Mouse (Mus musculus): ENCODE measurements at regions not wholly inside any gene's neighbourhood (a gene's known extent, or its start where the extent isn't known, plus 50 kb on each side); places are given as distances from the start of the nearest gene placed in this dataset.
"Not testable (repeated sequence)": the region's sequence is repeated elsewhere in the genome, so short reads cannot be mapped to it uniquely, and the experiment has no call there.

DNA sequence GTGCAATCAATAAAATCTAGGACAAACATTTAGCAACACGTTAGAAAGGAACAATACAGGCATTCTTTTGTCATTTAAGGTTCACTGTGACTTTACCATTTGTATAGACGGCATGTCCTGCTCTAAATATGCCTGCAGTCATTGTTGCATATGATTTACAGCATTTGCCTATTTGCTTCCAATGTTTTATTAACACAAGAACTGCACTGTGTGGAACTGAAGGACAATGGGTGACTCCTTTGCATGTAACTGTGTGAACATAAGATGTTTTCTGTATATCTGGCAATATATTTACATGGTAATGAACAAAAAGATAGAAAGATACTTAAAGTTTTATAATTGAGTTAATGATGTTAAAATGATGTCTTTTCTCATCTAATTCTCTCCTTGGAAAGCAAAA is 57.1 kb downstream of the Pou4f1 start:
- DNase-seq (ENCODE audit: low read depth, low spot score), result no peak

DNA sequence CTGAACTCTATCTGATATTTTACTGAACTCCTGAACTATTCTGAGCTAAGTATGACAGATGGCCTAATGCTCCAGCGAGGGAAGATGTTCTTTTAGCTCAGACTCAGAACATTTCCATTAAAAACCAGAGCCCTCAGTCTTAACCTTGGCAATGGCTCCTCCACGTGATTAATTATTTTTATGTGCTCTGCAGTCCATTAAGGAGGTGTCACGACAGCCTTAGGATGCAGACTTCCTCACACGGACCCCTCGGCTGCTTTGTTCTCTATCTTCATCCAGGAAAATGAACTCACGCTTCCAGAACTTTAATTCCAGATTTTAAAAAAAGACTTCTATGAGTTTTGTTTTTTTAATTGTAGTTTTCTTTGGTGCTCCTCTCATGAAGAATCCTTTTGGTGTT is 57.5 kb downstream of the Pou4f1 start:
- DNase-seq (ENCODE audit: low read depth, low spot score), result no peak

DNA sequence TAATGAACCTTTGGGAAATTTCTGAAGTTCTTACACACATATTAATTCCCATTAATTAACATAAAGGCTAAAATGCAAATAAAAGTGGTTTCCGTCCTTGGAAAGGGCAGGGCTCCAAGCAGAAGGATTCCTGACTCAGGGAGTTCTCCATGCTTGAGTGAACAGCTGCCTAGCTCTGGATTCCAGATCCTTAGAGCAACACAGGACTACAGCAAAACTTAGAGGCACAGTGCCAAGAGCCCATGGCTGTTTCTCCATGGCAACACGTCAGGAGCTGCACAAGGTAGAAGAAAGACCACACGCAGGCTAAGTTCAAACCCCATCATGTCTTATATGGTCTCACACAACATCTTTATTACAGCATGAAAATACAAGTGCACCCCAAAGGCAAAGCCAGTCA is 61.7 kb downstream of the Pou4f1 start:
- no peak for DNase-seq (ENCODE audit: low read depth, low spot score)

DNA sequence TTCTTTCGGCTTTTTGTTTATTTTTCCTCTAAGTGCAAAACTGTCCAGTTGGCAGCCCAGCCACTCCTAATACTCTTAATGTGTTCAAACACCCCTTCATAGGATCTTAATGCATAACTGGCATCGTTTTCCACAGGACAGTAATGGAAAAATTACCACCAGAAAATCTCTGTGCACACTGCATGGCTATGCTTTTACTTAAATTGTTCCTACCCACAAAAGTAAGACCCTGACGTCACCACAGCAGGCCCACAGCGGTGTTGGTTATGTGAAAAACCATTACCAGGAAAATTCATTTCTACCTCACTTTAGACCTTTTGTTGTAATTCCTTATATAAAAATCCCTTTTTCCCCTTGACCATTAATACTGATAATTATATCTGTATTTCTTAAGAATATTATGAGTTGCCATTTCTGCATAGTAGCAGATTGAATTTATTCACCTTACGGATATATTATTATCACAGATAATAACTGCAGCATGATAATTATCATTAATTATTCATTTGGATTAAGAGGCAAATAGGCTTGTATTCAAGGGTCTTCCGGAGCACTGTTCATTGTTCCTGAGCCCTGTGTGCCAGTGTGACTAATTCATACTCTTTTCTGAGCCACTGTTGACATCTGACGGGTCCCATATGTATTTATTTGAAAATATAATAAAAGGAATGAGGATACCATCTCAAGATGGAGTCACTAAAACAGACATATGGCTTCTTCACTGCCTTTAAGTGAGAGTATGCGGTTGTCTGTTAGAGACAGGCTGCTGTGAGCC is 78.3 kb downstream of the Pou4f1 start:
- DNase-seq (ENCODE audit: low read depth, low spot score), result no peak

DNA sequence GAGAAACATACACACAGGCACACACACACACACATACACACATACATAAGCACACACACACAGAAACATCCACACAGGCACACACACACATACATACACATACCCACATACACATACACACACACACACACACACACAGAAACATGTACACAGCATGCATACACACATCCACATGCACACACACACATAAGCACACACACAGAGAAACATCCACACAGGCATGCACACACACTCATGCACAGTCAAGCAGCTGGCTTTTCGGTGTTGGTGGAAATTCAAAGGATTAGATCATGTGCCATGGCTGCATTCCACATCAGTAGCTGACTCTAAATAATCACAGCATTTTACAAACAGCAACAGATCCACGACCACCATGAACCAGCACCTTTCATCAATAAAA is 78.9 kb downstream of the Pou4f1 start:
- no peak for DNase-seq (ENCODE audit: low read depth, low spot score)

DNA sequence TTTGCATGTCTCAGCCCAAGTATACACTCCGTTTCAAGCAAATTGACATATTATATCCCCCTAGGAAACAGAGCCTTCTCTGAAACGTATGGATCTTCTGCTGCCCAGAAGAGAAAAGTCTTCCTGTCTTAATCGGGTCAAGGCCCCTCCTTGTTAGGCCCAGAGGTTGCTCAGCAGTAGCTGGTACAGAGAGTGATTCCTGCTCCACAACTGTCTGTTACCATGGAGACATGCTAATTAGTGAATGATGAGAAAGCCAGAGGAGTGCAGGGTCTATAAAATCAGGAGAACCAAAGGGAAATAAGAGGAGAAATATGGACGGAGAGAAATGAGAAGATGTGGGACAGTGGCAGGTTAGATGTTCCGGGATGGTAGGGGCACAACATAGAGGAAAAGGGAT is 86.8 kb downstream of the Pou4f1 start:
- no peak for DNase-seq (ENCODE audit: low read depth, low spot score)

DNA sequence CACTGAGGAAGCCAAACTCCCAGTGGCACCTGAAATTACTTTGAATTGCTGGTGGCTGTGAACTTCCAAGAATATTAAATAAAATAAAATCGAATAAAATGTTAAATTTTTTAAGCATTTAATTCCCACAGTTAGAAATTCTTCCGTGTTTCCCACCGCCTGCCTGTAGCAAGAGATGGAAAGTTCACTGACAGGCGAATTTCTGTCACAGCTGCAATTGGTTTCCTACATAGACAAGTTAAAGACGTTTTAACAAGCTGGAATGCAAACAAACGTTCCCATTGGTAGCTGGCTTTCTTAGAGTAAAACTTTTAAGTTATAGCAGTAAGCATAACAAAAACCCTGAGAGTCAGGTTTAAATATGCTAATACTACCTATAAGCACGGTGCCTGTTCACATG is 95.0 kb downstream of the Pou4f1 start:
- DNase-seq (ENCODE audit: low read depth, low spot score), result no peak

DNA sequence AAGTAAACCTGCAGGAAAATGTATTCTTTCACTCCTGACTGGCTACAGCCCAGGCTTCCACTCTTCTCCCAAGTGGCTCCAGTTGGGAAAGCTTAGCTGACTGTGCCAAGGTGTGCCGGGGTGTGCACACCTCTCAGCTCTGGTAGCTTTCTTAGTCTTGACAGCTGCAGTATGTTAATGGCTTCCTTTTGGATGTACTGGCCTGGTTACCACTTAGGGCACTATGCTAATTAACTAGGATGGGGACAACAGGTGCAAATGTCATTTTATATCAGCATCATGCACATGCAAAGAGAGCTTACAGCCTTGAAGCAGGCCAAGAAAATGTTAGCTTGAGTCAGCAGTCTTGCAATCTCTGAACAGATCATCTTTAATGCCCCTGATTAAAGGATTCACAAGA is 111.2 kb downstream of the Pou4f1 start:
- no peak for DNase-seq (ENCODE audit: low read depth, low spot score)

DNA sequence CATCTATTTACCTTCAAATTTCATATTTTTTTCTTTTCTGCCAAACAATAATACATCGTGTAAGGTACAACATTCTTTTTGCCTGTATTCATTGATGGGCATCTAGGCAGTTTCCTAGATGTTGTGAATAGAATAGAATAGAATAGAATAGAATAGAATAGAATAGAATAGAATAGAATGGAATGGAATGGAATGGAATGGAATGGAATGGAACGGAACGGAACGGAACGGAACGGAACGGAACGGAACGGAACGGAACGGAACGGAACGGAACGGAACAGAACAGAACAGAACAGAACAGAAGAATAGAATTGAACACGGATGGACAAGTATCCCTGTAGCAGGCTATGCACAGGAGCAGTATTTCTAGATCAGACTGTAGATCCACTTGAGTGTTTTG is 131.0 kb downstream of the Pou4f1 start:
- DNase-seq (ENCODE audit: low read depth, low spot score), result not testable (repeated sequence)

DNA sequence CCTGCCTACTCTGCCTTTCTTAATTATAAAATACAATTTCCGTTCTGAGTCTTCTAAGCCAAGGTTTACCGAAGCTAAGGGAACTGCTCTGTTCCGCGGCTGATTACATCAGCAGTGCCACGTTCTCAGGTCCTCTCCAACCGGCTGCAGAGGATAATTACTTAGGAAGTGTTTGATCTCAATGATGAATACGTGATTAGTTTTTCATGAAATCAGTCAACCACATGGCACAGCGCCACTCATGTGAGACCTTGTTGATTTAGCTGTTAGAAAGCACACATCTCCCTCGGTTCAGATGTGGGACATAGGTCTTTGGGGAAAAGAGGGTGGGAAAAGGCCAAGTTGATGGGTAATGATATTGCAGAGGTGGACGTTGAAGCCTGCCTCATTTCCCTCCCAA is 141.7 kb downstream of the Pou4f1 start:
- DNase-seq (ENCODE audit: low read depth, low spot score), result no peak

DNA sequence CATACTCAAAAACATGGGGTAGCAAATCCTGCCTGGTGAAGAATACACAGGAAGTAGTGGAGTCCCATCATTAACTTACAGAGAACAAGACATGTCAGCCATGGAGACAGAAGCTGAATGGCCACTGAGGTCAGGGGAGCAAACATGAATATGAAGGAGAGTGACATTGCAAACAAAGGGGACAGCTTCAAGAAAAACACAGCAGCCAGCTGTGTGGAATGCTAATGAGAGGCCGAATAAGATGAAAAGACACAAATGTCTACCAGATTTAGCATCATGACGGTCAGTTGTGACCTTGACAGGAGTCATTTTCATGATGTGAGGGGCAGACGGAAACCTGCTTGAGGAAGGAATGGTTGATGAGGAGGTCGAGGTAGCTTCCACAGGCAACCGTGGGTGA is 167.7 kb downstream of the Pou4f1 start:
- no peak for DNase-seq (ENCODE audit: low read depth, low spot score)

DNA sequence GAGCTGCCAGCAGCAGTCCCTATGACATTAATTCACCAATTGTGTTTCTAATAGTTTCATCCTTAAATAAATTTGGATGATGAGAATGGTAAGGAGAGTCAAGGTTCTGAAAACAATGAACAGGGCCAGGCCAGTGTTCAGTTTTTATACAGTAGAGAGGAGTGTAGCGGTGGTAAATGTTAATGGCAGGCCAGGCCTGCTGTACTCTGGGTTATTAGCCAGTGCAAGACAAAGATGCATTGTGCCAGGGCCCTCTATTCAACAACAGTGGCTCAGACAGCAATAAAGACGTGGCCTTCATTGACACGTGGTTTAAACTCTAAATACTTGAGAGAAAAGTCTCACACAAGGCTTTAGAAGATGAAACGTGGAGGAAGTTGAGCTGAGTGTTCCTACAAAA is 169.5 kb downstream of the Pou4f1 start:
- no peak for DNase-seq (ENCODE audit: low read depth, low spot score)

DNA sequence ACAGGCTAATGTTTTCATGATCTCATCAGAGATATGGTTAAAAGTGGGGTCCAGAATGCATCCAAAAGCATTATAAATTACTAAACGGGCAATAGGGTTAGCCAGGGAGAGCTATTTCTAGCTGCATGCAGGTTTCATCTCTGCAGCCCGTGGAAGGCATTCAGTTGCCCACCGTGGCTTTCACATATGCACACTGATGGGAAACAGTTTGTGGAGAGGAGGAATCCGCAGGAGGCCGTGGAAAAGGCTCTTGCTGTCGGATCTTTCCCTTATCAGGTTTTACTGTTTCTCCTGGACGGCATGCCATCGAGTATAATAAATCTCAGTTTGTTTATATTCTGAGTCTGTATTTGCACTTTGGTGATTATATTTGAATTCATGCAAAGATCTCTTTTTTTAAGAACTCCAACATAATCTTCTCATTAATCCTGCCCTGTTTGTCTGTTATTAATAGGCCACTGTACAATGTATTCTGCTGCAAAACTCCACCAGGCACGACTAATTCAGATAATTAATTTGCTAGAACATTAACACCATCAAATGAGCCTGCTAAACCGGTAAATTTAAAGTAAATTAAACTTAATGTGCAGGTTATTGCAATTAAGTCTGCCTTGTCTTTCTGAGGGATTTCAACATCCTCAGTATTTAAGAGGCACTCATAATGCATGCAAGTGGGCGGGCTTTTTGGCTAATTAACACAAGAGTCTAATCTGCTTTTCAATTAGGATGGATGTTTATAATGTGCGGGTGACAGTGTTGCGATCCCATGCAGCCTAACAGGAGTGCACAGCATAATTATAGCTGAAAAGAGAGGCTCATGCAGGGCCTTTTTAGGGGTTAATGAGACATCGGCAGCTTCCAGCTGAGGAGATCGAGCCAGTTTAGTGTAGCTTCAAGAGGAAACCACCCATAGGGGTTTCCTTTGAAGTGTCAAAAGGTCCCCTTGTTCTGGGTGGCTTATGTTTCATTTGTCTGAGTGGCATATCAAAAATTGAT is 170.2 kb downstream of the Pou4f1 start:
- DNase-seq (ENCODE audit: low read depth, low spot score), result no peak

DNA sequence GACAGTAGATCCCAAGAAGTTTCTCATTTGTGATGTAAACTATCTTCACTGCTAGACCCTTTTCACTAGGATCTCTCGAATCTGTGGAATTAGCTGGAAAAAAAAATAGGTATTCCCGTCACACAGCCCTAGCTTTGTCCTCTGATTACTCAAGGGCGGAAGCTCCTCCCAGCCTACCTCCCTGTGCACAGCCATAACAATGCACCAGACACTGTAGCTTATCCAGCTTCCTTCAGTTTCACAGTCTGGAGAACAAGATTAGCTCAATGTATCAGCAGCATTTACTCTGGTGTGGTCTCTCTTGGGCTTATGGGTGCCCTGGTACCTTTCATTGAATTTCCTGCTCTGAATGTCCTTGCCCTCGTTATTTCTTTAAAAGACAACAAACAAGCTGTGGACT is 174.0 kb downstream of the Pou4f1 start:
- no peak for DNase-seq (ENCODE audit: low read depth, low spot score)

DNA sequence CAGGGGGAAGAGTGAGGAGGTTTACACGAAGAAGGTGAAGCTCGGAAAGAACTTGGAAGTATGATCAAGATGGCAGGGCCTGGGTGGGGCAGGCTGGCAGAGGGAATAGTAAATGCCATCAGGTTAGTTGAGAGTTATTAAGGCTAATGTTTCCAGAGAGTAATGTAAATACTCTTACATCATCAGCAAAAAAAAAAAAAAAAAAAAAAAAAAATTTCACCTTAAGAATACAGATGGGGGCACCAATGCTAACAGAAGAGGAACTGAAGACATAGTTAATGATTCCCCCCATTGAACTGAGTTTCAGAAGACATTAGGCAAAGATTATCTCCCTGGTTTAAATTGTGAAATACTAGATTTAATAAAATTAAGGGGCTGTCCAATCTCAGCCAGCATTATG is 174.7 kb downstream of the Pou4f1 start:
- no peak for DNase-seq (ENCODE audit: low read depth, low spot score)

DNA sequence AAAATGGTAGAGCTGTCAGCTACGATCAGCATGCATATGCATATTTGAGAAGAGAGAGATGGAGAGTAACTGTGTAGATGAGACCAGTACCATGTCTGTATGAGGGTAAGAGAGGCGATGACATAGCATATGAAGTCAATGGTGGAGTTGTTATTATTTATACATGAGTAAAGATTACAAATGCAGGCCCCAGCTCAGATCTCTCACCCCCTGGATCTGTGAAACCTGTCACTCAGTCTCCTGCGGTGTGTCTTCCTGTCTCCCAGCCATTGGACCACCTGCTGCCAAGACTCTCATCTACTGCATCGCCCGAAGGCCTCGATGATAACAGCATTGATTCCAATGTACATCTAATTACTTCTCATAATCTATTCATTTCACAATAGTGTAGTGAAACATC is 187.4 kb downstream of the Pou4f1 start:
- DNase-seq (ENCODE audit: low read depth, low spot score), result no peak

DNA sequence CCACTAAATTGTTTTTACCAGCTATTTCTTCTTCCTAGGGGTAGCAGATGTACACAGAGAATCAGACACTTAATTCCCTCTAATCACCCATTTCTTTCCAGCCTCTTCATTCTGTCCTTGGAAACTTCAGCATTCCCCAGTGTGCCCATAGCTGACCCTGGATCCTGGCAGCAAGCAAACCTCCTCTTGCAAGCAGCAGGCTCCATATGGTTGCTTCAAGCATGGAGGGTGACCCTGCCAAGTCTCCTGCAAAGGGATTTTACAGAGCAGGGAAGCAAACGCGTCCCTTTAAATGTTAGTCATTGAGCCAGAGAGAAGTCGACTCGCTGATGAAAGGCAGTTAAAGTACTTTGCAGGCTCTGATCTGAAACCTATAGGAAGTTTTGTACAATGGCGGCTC is 187.9 kb downstream of the Pou4f1 start:
- DNase-seq (ENCODE audit: low read depth, low spot score), result no peak

DNA sequence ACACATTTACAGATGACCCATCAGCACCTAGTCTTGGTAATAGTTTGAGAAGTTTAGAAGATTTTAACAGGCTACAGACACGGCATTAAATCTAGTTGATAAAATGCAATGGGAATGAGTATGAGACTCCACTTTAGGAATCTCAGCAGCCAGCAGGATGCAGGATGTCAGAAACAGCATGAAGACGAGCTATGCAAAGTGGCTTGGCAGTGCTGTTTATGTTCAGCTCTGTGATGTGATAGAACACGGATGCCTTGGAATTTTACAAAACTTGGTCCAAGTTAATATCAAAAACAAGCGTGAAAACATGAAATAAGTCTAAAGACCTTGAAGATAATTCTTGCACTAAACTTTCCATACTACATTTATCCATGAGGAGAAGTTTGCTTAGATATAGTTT is 193.0 kb downstream of the Pou4f1 start:
- DNase-seq (ENCODE audit: low read depth, low spot score), result no peak

DNA sequence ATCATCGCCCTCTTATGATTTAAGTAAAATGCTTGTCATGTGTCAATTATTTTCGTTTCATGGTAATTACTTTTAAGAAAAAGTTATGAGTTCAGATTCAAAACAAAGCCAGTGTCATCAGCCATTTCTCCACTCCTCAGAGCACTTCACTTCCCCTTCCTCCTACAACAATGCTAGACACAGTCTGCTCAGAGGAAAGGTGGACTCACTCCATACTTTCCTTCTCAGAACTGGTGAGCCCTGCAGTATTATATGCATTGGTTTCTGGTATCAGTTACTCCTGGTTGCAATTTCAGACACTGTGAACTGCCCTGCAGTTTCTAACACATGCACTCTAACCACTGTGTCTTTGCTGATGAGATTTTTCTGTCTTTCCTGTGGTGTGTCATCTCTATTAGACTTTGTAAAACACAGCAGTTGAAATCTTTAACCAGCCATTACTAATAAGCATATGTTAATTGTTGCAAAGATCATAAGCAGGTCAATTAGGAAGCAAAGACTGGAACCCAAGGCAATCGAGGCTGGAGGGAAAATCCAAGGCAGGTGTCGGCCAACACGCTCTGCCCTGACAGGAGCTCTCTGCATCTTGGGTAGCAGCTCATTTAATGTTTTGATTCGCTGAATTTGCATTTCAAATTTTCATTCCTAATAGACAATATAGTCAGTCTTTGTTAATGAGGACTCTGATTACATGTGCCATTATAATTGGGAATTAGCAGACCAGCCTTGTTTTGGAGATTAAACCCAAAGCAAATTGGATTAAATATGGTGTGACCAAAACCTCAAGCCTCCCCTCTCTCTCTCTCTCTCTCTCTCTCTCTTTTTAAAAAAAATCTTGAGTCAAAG is 202.7 kb downstream of the Pou4f1 start:
- no peak for DNase-seq (ENCODE audit: low read depth, low spot score)

DNA sequence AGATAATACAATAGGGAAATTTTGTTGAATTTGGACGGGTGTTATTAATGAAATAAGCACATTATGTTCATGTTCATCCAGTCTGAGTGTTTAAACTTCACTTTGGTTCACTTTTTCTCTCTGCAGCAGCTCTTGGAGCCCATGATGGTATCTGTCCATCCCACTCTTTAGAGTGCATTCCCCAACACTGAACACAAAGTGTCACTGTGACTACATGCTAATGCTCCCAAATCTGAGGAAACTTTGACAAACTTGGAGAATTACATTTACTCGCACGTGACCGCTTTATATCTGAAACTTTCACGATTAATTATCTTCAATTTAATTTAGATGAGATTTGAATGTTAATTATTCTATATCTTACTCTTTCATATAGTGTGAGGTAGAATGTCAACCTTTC is 250.8 kb downstream of the Pou4f1 start:
- DNase-seq (ENCODE audit: low read depth, low spot score), result no peak

DNA sequence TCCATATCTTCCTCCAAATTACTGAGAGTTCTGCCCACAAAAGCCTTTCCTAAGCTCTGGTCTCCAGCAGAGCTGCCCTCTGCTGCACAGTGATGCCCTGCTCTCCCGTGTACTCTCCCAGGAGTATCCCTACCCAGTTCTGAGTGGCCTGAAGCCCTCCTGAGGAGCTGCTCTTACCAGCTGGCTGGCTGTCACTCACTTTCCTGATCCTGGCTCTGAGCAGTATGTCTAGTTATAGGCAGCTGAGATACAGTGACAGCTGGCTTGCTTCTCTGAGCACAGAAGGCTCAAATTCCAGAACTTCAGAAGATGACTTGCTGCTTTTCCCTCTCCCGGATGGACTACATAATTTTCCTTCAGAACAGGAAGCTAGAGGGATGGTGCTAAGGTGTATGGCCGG is 257.1 kb downstream of the Pou4f1 start:
- DNase-seq (ENCODE audit: low read depth, low spot score), result no peak

DNA sequence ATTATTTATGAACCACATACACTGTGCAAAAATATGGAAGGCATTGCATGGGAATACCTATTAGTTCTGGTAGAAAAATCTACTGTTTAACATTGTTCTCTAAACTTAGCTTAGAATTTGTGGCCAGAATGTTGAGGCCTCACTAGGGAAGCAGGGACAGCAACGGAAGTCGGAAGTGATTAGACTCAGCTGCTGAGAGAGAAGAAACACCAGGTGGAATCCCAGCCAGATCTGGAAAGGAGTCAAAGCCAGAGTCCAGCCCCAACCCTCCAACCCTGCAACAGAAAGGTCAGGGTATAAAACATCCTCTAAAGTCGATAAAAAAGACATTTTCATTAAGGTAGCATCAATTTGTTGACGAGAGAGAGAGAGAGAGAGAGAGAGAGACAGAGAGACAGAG is 258.9 kb downstream of the Pou4f1 start:
- DNase-seq (ENCODE audit: low read depth, low spot score), result no peak

Measured in A20 (cell line).